Mouse (Mus musculus) brain, embryonic 14.5 days (tissue): ENCODE results near the gene Aunip.

Experiments used
- CTCF ChIP-seq: fragments of 200-500 bp; IDR thresholded peaks from 2 replicates; pipeline ENCODE4 v1.5.1; 2012; ENCODE audit warnings: inconsistent platforms, mild to moderate bottlenecking, moderate library complexity, borderline replicate concordance; ENCODE audit not compliant: insufficient read depth, insufficient read length; ENCODE audit errors: extremely low read depth
- POLR2A ChIP-seq: fragments of 200-500 bp; IDR thresholded peaks from 2 replicates; pipeline ENCODE4 v1.6.1; 2012; ENCODE audit warnings: mild to moderate bottlenecking, inconsistent platforms, borderline replicate concordance; ENCODE audit not compliant: poor library complexity, insufficient read depth, insufficient read length, severe bottlenecking; ENCODE audit errors: extremely low read depth

GRCm38 (mm10) chr4:134496595-134497210 is 14.1 kb upstream of the Aunip start, which contains the start of gene Paqr7:
- TF ChIP-seq CTCF = no peak
- no peak for TF ChIP-seq POLR2A
